Mouse (Mus musculus) erythroblast, embryonic 14.5 days (primary cell): Measurements from ENCODE around the gene Map2k5.

Experiments used
- GATA1 ChIP-seq: IDR thresholded peaks from 2 replicates; pipeline ENCODE4 v1.6.1; 2012; ENCODE audit warnings: low read length, inconsistent platforms, mixed read lengths
- TAL1 ChIP-seq: IDR thresholded peaks from 3 replicates; pipeline ENCODE4 v1.6.1; 2012; ENCODE audit warnings: low read length, inconsistent platforms, mixed read lengths

GRCm38 (mm10) chr9:63308441-63308840 lies 69.3 kb downstream of the Map2k5 start:
- TF ChIP-seq GATA1 (no peak), TAL1 (no peak)
